Mouse (Mus musculus) embryonic facial prominence, embryonic 10.5 days (tissue): ENCODE results near the gene Mark1. TPM values are rescaled to one million over a fixed set of nuclear protein-coding genes. Genes with fewer than 3 reads are reported as not detected.

ENCODE experiments used
- DNase-seq: peaks from one replicate; pipeline ENCODE4 v3.0.0-alpha.2; 2017; ENCODE audit warnings: low spot score
- H3K27ac ChIP-seq: fragments of 300-500 bp; sonication (generic); replicated peaks from 2 replicates; pipeline ENCODE4 v1.5.1; 2016; ENCODE audit warnings: mild to moderate bottlenecking
- H3K27me3 ChIP-seq: fragments of 300-500 bp; sonication (generic); replicated peaks from 2 replicates; pipeline ENCODE4 v1.6.1; 2016; ENCODE audit warnings: low read depth, mild to moderate bottlenecking; ENCODE audit not compliant: poor library complexity, severe bottlenecking
- H3K36me3 ChIP-seq: fragments of 300-500 bp; sonication (generic); replicated peaks from 2 replicates; pipeline ENCODE4 v1.6.1; 2016; ENCODE audit warnings: mild to moderate bottlenecking, moderate library complexity
- H3K4me1 ChIP-seq: fragments of 300-500 bp; sonication (generic); 2 replicates; pipeline ENCODE4 v1.6.1; 2016
- H3K4me3 ChIP-seq: fragments of 300-500 bp; sonication (generic); 2 replicates; pipeline ENCODE4 v1.5.1; 2016; ENCODE audit warnings: mild to moderate bottlenecking, moderate library complexity
- H3K9me3 ChIP-seq: fragments of 300-500 bp; sonication (generic); 2 replicates; pipeline ENCODE4 v1.6.1; 2016; ENCODE audit warnings: mild to moderate bottlenecking
- WGBS: fragments of 180-500 bp; shearing (Covaris S2); methylation state at CpG from one replicate; pipeline ENCODE4 v1.1.7; 2016; 5-methylcytosine and 5-hydroxymethylcytosine counted together
- polyA plus RNA-seq: library from polyadenylated mRNA; unstranded; fragments of >200 nt; fragmentation: Nextera tagmentation; extraction: Ambion mirVana; gene quantifications from 2 replicates; pipeline ENCODE4 v1.2.1, GENCODE M21; 2016

Gene Mark1
- polyA plus RNA-seq = 3.0 and 3.1 TPM in 2 replicates

DNA sequence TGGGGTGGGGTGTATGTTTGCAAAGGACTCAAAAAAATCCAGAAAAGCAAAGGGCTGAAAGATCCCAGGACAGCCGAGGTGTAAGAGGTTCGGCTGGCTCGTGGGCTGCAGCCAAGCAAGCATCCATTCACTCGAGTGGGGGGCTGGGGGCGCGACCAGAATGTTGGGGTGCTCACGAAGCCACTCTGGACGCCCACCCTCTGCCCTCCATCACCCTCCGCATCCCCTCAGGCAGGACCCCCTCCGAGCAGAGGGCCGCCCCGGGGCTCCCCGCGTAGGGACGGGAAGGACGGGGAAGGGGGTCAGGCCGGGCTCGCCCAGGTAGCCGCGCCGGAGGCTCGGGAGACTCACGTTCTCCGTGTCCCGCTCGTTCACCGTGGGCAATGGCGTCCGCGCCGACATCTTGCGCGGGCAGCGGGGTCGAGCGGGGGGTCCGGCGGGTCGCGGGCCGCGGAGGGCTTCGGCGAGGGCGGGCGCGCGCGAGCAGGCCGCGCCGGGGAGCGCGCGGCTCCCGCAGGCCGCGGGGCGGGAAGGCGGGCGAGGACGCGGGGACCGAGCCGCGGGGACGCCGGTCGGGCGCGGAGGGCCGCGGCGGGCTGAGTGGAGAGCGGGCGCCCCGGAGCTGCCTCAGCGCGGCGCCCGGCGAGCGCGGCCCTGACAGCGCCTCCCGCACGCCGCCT, at the start of gene Mark1:
Gene Mark1 (minus strand): TSS at position 500 of the 680 bp plus-strand sequence.
- peak within 1 kb of the TSS; percentile 93 for H3K27ac ChIP-seq
- H3K9me3 ChIP-seq = no peaks in the 10 kb centered on the region
- peak within 1 kb of the TSS; percentile 94 for H3K4me3 ChIP-seq
- H3K27me3 ChIP-seq = peaks cover 6% of the 10 kb centered on the region
- no peaks in the 10 kb centered on the region for H3K36me3 ChIP-seq
- peaks cover 37% of the 10 kb centered on the region for H3K4me1 ChIP-seq
- WGBS = 4% methylated on average over 75 of the region's 88 CpGs
- DNase-seq = peak; percentile 69

DNA sequence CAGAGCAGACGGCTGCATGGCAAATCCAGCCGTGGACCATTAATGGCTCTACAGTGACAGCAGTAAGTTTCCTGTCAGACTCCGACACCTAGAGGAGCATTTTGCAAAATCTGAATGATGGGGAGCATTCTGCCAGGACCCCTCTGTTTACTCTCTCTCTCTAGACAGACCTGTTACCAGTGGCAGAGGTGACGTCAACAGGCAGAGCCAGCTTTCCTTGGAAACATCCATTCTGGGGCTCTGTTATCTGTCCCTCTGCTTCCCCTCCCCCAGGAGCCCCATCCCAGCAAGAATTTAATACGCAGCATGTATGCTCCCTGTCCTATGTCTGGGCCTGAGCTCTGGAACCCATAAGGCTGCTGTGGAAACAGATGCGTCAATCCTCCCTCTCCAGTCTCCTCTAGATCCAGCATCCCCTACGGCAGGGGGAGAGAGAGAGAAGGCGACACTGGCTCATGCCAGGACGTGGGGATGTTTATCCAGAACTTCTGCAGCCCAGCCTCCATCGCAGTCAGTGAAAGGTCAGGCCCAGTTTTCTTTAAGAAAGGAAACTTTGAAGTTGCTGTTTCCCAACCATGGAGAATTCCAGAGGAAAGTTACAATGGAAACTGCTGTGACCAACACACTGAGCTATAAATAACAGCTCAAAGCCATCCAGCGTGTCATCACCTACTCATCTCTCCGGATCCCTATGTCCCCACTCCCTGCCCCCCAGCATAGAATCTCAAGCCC, 48.3 kb upstream of the Mark1 start:
- WGBS = 78% methylated on average over 12 of the region's 12 CpGs
- peaks cover 3% of the 10 kb centered on the region; the same call in 1 of the 2 replicates for H3K4me1 ChIP-seq

DNA sequence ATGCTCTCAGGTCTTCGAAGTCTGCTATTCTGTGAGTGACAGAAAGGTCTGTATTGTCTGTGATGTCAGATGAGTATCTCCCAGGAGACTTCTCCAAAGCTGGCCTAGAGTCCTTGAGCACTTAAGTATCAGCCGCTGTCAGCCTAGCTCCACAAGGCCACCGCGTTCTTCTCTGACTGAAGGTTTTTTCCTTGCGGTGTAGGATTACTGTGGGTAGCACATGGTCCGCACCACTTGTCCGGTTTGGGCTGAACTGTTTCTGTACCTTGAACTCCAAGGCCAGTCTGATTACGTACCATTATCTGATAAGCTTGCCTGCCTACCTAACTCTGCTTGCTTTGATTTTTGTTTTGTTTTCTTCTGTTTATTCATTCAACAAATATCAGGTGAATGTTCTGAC, 47.1 kb upstream of the Mark1 start:
- Histone ChIP-seq H3K9me3 (no peaks in the 10 kb centered on the region), H3K27ac (no peak overlapping the region), H3K4me1 (peaks cover 3% of the 10 kb centered on the region; the same call in 1 of the 2 replicates), H3K4me3 (no peak overlapping the region), H3K36me3 (no peaks in the 10 kb centered on the region), H3K27me3 (no peaks in the 10 kb centered on the region)
- DNase-seq = no peak
- 81% methylated on average over 8 of the region's 8 CpGs for WGBS

More for the DNA sequence above, 48.3 kb upstream of the Mark1 start:
- no peaks in the 10 kb centered on the region for H3K36me3 ChIP-seq
- DNase-seq = no peak
- no peak overlapping the region for H3K4me3 ChIP-seq
- H3K27me3 ChIP-seq = no peaks in the 10 kb centered on the region
- no peaks in the 10 kb centered on the region for H3K9me3 ChIP-seq
- no peak overlapping the region for H3K27ac ChIP-seq

DNA sequence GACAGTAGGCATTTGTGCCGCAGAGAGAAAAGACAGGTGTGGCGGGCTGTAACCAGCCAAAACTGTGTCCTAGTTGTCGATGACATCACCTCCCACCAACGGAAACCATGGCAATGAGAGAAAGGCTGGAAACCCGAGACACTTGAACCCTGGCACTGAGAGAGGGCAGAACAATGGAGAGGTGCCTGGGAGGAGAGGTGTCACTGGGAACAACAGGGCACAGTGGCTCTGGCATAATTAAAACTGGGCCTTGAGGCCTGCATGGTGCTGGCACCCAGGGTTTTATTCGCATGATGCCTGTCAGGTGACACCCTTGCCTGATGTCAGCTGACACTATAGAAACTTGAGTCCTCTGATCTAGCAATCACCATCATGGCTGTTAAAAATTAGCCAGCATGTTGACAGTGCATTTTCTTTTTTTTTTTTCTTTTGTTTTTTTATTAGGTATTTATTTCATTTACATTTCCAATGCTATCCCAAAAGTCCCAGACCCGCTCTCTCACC, 38.9 kb upstream of the Mark1 start:
- H3K27ac ChIP-seq = no peak overlapping the region
- H3K9me3 ChIP-seq = no peaks in the 10 kb centered on the region
- WGBS = 71% methylated on average over 7 of the region's 7 CpGs
- H3K27me3 ChIP-seq = no peaks in the 10 kb centered on the region
- DNase-seq = peak; percentile 17
- H3K4me3 ChIP-seq = no peak overlapping the region
- H3K36me3 ChIP-seq = no peaks in the 10 kb centered on the region
- H3K4me1 ChIP-seq = peaks cover 3% of the 10 kb centered on the region; the same call in 1 of the 2 replicates

DNA sequence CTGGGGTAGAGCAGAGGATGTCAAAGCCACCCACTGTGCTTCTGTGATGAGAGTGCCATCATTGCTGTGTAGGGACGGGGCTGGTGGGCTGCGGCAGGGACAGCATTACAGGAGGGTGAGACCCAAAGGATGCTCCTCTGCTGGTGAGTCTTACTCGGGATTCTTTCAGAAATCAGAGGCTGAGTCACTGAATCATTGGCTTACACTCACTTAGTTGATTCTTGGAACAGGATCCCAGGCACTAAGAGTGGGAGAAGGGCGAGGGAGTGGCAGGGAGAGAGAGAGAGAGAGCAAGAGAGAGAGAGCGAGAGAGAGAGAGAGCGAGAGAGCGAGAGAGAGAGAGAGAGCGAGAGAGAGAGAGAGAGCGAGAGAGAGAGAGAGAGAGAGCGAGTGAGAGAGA, 31.2 kb upstream of the Mark1 start:
- 91% methylated on average over 10 of the region's 10 CpGs for WGBS
- Histone ChIP-seq H3K36me3 (no peaks in the 10 kb centered on the region), H3K9me3 (no peaks in the 10 kb centered on the region), H3K27ac (no peak overlapping the region), H3K4me3 (no peak overlapping the region), H3K27me3 (no peaks in the 10 kb centered on the region), H3K4me1 (0 out of 2 replicates have a peak, but pooled peaks cover 2% of the 10 kb centered on the region)
- no peak for DNase-seq

DNA sequence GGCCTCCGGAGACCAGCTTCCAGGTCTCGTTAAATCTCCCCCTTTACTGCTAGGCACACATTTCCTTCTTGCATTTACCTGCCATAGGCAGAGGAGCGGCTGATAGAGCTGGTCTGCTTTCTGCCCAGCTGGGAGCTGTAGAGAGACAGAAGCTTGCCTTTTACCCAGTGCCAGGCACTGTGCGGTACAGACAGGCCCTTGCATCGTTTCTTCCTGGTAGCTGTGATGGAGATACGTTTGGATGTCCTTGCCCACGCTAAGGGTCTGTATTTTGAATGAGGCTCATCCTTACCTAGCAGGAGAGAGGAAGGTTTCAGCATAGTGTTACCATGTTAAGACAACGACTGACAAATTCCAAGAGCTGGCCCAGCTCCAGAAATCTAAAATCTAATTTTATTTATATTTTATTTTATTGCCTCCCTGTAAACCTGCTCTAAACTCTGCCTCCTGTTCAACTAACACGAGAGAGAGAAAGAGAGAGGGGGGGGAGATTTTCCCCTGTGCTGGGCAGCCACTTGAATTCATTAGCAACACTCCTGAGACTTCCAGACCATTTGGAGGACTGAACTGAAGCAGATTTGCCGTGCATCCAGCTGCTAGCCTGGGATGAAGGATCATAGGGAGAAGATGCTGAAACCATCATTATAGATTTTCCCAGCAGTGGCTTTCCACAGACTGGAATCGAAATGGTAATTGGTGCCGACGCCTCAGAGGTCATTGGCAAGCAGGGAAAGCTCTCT, 21.2 kb upstream of the Mark1 start:
- Histone ChIP-seq H3K4me3 (no peak overlapping the region), H3K27ac (no peak overlapping the region), H3K9me3 (no peaks in the 10 kb centered on the region), H3K36me3 (no peaks in the 10 kb centered on the region), H3K27me3 (no peaks in the 10 kb centered on the region), H3K4me1 (0 out of 2 replicates have a peak, but pooled peaks cover 2% of the 10 kb centered on the region)
- no peak for DNase-seq
- WGBS = 83% methylated on average over 13 of the region's 13 CpGs

DNA sequence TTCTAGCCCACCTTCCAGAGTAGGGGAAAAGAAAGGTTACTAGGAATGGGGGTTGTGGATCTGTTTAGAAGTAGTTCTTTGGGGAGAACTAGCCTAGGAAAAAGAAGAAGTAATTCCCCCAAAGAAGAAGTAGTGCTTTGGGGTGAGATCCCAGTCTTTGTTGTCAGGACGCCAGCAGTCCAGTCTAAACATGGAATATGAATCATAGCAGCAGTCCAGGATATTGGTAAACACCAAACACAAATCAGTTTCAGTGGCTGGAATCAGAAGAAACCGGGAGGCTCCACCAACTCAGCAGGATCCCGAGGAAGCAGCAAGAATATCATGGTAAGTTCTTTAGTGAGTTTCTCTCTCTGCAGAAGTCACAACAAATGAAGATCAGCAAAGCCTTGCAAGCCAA, 13.2 kb upstream of the Mark1 start:
- no peak overlapping the region for H3K27ac ChIP-seq
- H3K27me3 ChIP-seq = no peaks in the 10 kb centered on the region
- 88% methylated on average over 3 of the region's 3 CpGs for WGBS
- no peak for DNase-seq
- no peaks in the 10 kb centered on the region for H3K36me3 ChIP-seq
- no peaks in the 10 kb centered on the region for H3K4me1 ChIP-seq
- H3K4me3 ChIP-seq = no peak overlapping the region
- no peaks in the 10 kb centered on the region for H3K9me3 ChIP-seq

DNA sequence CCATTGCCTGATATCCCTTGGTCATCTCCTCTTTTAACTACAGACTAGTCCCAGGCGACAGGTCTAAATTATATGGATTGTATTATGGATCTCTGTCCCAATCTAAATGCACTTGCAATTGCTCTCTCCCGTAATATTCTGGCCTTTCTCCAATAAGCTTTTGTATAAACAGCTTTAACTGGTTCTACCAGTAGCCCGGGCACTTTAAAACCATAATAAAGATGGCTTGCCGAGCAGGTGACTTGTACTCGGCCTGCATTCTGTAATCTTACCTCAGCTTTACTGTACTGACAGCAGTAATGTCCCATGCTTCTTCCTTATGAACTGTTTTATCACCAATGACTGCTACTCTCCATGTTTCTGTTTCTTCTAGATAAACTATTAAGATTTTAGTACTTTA, 7.7 kb upstream of the Mark1 start:
- WGBS = 85% methylated on average over 5 of the region's 5 CpGs
- Histone ChIP-seq H3K27ac (no peak overlapping the region), H3K9me3 (no peaks in the 10 kb centered on the region)

DNA sequence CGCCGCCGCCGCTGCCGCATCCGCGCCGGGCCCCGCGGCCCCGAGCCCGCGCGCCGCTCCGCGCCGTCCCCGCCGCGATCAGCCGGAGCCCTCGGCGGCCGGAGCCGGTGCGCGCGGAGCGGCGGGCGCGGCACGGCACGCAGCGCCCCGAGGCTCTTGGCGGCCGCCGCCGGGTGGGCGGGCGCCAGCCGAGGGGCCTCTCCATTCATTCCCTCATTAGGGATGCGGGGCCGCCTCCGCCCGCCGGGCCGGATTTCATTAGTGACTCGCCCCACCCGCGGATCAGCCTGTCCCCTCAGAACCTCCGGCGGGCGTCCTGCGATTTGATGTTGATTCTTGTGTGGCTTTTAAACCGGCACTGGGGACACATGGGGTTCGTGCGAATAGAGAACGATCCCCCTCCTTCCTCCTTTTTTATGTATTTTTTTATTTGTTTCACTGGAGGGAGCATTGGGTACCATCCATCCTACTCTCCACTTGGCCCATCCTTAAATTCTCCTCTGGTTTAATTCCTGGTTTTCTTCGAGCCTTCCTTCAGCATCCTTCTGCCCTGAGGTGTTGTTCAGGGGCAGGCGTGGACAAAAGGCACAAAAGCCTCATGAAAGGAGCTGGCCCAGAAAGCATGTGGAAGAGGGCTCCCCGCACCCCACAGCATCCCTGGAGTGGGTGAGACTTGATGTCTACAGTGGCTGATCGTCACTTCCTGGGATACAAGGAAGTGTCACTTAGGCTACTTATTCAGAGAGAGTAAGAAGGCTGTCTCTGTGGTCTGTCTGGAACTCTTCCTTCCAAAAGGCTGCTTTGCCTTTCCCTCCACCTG, 620 bp upstream of the Mark1 start:
- DNase-seq = peak; percentile 70
- no peaks in the 10 kb centered on the region for H3K9me3 ChIP-seq
- no peaks in the 10 kb centered on the region for H3K36me3 ChIP-seq
- H3K27me3 ChIP-seq = peaks cover 6% of the 10 kb centered on the region
- H3K4me1 ChIP-seq = peaks cover 37% of the 10 kb centered on the region
- WGBS = 20% methylated on average over 65 of the region's 65 CpGs
- H3K27ac ChIP-seq = peak overlapping the region; percentile 93
- H3K4me3 ChIP-seq = peak overlapping the region; percentile 94

More for the DNA sequence above, 7.7 kb upstream of the Mark1 start:
- Histone ChIP-seq H3K36me3 (no peaks in the 10 kb centered on the region), H3K4me3 (no peak overlapping the region), H3K4me1 (no peaks in the 10 kb centered on the region), H3K27me3 (no peaks in the 10 kb centered on the region)
- DNase-seq = no peak

DNA sequence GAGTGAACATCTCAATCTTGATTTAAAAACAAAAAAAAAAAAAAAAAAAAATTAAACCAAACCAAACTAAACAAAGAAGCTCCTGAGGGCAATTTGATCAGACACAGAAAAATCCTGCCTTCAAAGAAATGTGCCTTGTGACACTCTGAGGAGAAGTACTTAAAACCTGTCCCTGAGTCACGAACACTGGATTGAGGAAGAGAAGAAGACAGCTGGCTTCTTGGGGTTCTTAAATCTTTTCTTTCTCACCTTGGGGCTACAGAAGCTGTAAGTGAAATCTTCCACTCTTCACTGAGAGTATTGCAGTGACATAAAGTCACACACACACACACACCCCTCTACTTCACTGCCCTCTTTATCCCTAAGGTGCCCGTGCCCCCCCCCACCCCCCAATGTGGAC, 739 bp downstream of the Mark1 start:
- Histone ChIP-seq H3K27ac (peak overlapping the region; percentile 93), H3K4me3 (peak overlapping the region; percentile 94), H3K27me3 (peaks cover 6% of the 10 kb centered on the region), H3K4me1 (peaks cover 37% of the 10 kb centered on the region), H3K9me3 (no peaks in the 10 kb centered on the region), H3K36me3 (no peaks in the 10 kb centered on the region)
- no peak for DNase-seq
- WGBS = 13% methylated on average over 2 of the region's 2 CpGs

DNA sequence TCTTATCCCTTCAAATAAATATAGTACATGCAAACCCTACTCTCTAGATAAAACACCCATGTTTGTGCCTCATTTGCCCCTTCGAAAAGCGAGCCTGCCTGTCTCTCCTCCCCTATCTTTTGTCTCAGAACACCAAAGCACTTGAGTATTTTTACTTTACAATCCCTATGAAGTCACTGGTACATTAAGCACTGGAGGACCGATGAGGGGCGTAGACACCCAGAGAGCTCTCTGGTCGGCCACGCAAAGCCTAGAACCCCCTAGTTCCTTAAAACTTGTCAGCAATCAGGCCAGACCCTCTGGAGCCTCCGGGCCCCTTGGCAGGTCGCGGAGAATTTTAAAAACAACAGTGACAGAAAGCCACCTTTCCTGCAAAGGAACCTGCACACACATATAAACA, 1.2 kb downstream of the Mark1 start:
- Histone ChIP-seq H3K27ac (no peak overlapping the region), H3K9me3 (no peaks in the 10 kb centered on the region), H3K4me1 (peaks cover 37% of the 10 kb centered on the region), H3K27me3 (peaks cover 6% of the 10 kb centered on the region), H3K4me3 (peak overlapping the region; percentile 94), H3K36me3 (no peaks in the 10 kb centered on the region)
- WGBS = 48% methylated on average over 9 of the region's 9 CpGs
- no peak for DNase-seq

DNA sequence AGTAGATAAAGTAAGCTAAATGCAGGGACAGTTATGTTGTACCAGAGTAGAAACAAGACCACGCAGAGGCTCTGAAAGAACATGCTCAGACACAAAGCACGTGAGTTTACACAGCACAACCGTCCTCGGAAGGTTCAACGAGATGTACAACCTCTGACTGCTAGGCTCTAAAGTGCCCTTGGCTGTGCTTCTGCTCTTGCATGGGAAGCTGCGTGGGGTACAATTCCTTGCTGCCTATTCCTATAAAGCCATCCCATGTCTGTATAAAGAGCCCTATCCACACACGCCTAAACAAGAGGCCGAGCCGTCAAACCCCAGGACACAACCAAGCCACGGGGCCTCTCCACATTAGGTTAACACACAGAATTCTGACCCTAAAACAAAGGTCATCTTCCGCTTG, 1.9 kb downstream of the Mark1 start:
- no peaks in the 10 kb centered on the region for H3K36me3 ChIP-seq
- peaks cover 37% of the 10 kb centered on the region for H3K4me1 ChIP-seq
- peaks cover 6% of the 10 kb centered on the region for H3K27me3 ChIP-seq
- no peak overlapping the region for H3K27ac ChIP-seq
- peak overlapping the region; percentile 94 for H3K4me3 ChIP-seq
- 54% methylated on average over 11 of the region's 11 CpGs for WGBS
- no peaks in the 10 kb centered on the region for H3K9me3 ChIP-seq
- no peak for DNase-seq
